8 mouse cellular contexts compared by ENCODE assay signal in genomic region chr11:101009888-101010784, GRCm38 (mm10). TPM values are rescaled to one million over a fixed set of nuclear protein-coding genes. Genes with fewer than 3 reads are reported as not detected.
DNase-seq lines count a peak whose midpoint lies in the region; ATAC-seq and TF ChIP-seq lines count a peak whose summit lies in the region.

No protein-coding gene starts in this region.

- ATAC-seq in hindbrain, embryonic 13.5 days (ENCODE audit: low FRiP score): no peak; the same call in 1 of the 2 replicates
- peak; percentile 88 for ATAC-seq in liver, embryonic 14.5 days (ENCODE audit: insufficient read depth)
- peak; percentile 41; the same call in 1 of the 2 replicates for ATAC-seq in neural tube, embryonic 15.5 days (ENCODE audit: low FRiP score)

- H3K4me2 ChIP-seq in hindbrain, embryonic 13.5 days: peak overlapping the region; percentile 60
- H3K4me2 ChIP-seq in liver, embryonic 14.5 days (ENCODE audit: low read depth): peak overlapping the region; percentile 83
- H3K4me2 ChIP-seq in neural tube, embryonic 15.5 days: peak overlapping the region; percentile 62

- peak; percentile 28; the same call in 1 of the 2 replicates for TF ChIP-seq CTCF in liver, embryonic 14.5 days (IDR thresholded peaks at IDR 0.05; ENCODE audit: low read depth)

- H3K9ac ChIP-seq in hindbrain, embryonic 13.5 days: peak overlapping the region; percentile 93
- H3K9ac ChIP-seq in liver, embryonic 14.5 days (replicated peaks): peak overlapping the region; percentile 100
- H3K9ac ChIP-seq in neural tube, embryonic 15.5 days (replicated peaks): peak overlapping the region; percentile 84

- peak; percentile 75 for TF ChIP-seq EP300 in liver, embryonic 14.5 days (IDR thresholded peaks at IDR 0.05; ENCODE audit: low read depth)

- H3K27me3 ChIP-seq in heart, embryonic 10.5 days (ENCODE audit: insufficient read depth, poor library complexity, severe bottlenecking): peaks cover 4% of the 10 kb centered on the region; the same call in 1 of the 2 replicates
- no peaks in the 10 kb centered on the region; the same call in 1 of the 2 replicates for H3K27me3 ChIP-seq in embryonic facial prominence, embryonic 10.5 days (replicated peaks; ENCODE audit: low read depth, poor library complexity, severe bottlenecking)
- peaks cover 8% of the 10 kb centered on the region; the same call in 1 of the 2 replicates for H3K27me3 ChIP-seq in hindbrain, embryonic 13.5 days
- no peaks in the 10 kb centered on the region; the same call in 1 of the 2 replicates for H3K27me3 ChIP-seq in liver, embryonic 14.5 days (ENCODE audit: control insufficient read depth, insufficient read depth, low read length)
- H3K27me3 ChIP-seq in neural tube, embryonic 15.5 days (replicated peaks): no peaks in the 10 kb centered on the region

- peaks cover 28% of the 10 kb centered on the region for H3K36me3 ChIP-seq in heart, embryonic 10.5 days
- H3K36me3 ChIP-seq in embryonic facial prominence, embryonic 10.5 days (replicated peaks): peaks cover 25% of the 10 kb centered on the region
- H3K36me3 ChIP-seq in hindbrain, embryonic 13.5 days: peaks cover 24% of the 10 kb centered on the region
- H3K36me3 ChIP-seq in liver, embryonic 14.5 days (replicated peaks; ENCODE audit: control insufficient read depth, insufficient read depth, low read depth): peaks cover 32% of the 10 kb centered on the region
- peaks cover 17% of the 10 kb centered on the region for H3K36me3 ChIP-seq in neural tube, embryonic 15.5 days

- 5% methylated on average over 29 of the region's 29 CpGs for WGBS in heart, embryonic 10.5 days
- WGBS in embryonic facial prominence, embryonic 10.5 days: 13% methylated on average over 29 of the region's 29 CpGs
- 8% methylated on average over 29 of the region's 29 CpGs for WGBS in hindbrain, embryonic 13.5 days
- WGBS in liver, embryonic 14.5 days (ENCODE audit: insufficient replicate concordance): 1% methylated on average over 29 of the region's 29 CpGs
- 5% methylated on average over 29 of the region's 29 CpGs for WGBS in neural tube, embryonic 15.5 days

- peak overlapping the region; percentile 93 for H3K27ac ChIP-seq in heart, embryonic 10.5 days
- H3K27ac ChIP-seq in embryonic facial prominence, embryonic 10.5 days (replicated peaks): peak overlapping the region; percentile 89
- peak overlapping the region; percentile 91 for H3K27ac ChIP-seq in hindbrain, embryonic 13.5 days
- peak overlapping the region; percentile 100 for H3K27ac ChIP-seq in liver, embryonic 14.5 days
- H3K27ac ChIP-seq in neural tube, embryonic 15.5 days (replicated peaks): peak overlapping the region; percentile 91

- H3K9me3 ChIP-seq in heart, embryonic 10.5 days: no peaks in the 10 kb centered on the region
- no peaks in the 10 kb centered on the region for H3K9me3 ChIP-seq in embryonic facial prominence, embryonic 10.5 days
- H3K9me3 ChIP-seq in hindbrain, embryonic 13.5 days: no peaks in the 10 kb centered on the region
- no peaks in the 10 kb centered on the region for H3K9me3 ChIP-seq in liver, embryonic 14.5 days (ENCODE audit: control insufficient read depth, low read length)
- no peaks in the 10 kb centered on the region for H3K9me3 ChIP-seq in neural tube, embryonic 15.5 days (replicated peaks)

- H3K4me1 ChIP-seq in heart, embryonic 10.5 days: peaks cover 18% of the 10 kb centered on the region
- peaks cover 18% of the 10 kb centered on the region for H3K4me1 ChIP-seq in embryonic facial prominence, embryonic 10.5 days
- peaks cover 37% of the 10 kb centered on the region for H3K4me1 ChIP-seq in hindbrain, embryonic 13.5 days (replicated peaks)
- peaks cover 19 to 22% of the 10 kb centered on the region in 2 experiments for H3K4me1 ChIP-seq in liver, embryonic 14.5 days (replicated peaks; ENCODE audit: control insufficient read depth in 2 of 2, insufficient read depth in 2 of 2, low read length in 1 of 2)
- H3K4me1 ChIP-seq in neural tube, embryonic 15.5 days: peaks cover 48% of the 10 kb centered on the region

- peak overlapping the region; percentile 79 for H3K4me3 ChIP-seq in heart, embryonic 10.5 days
- peak overlapping the region; percentile 65 for H3K4me3 ChIP-seq in embryonic facial prominence, embryonic 10.5 days
- peak overlapping the region; percentile 69 for H3K4me3 ChIP-seq in hindbrain, embryonic 13.5 days
- peak overlapping the region; percentile 91 to 99 for H3K4me3 ChIP-seq in liver, embryonic 14.5 days (ENCODE audit: insufficient read depth in 1 of 2, low read depth in 2 of 2, low read length in 2 of 2)
- peak overlapping the region; percentile 79 for H3K4me3 ChIP-seq in neural tube, embryonic 15.5 days (replicated peaks)

- DNase-seq in heart, embryonic 10.5 days (ENCODE audit: low spot score): no peak
- DNase-seq in heart, adult 8-10 months (ENCODE audit: low spot score): no peak
- DNase-seq in Muller cell, postnatal 12 days (ENCODE audit: inconsistent ontology term): peak; percentile 59
- DNase-seq in embryonic facial prominence, embryonic 10.5 days (ENCODE audit: low spot score): no peak
- peak; percentile 77 to 84 (median 82) for DNase-seq in liver, embryonic 14.5 days (ENCODE audit: low read depth in 3 of 3, low spot score in 3 of 3)
- DNase-seq in urinary bladder, postnatal 25 days (ENCODE audit: low spot score): no peak

RNA-seq across cellular contexts. Expression of gene Atp6v0a1, which starts 0.9 kb away (rescaled TPM):
- 54.4 and 66.3 TPM in 2 replicates for polyA plus RNA-seq in heart, embryonic 10.5 days (2016; fragmentation: Nextera tagmentation; extraction: Ambion mirVana)
- 100 to 1,000 TPM in 1 of 4 experiments, 10 to 100 TPM in 3; 85.0 to 100 (median 88.9) TPM for total RNA-seq in heart, adult 8-10 months (2022)
- 30.1 and 30.5 TPM in 2 replicates for polyA plus RNA-seq in embryonic facial prominence, embryonic 10.5 days (2016; fragmentation: Nextera tagmentation; extraction: Ambion mirVana)
- 108 and 110 TPM in 2 replicates for polyA plus RNA-seq in hindbrain, embryonic 13.5 days (2015; fragmentation: Nextera tagmentation; extraction: Ambion mirVana)
- polyA plus RNA-seq in liver, embryonic 14.5 days (2012; rRNA removed): 28.3 and 29.5 TPM in 2 replicates
- 37.8 and 40.3 TPM in 2 replicates for polyA plus RNA-seq in liver, embryonic 14.5 days (2014; fragmentation: Nextera tagmentation; extraction: Ambion mirVana)
- polyA plus RNA-seq in neural tube, embryonic 15.5 days (2015; fragmentation: Nextera tagmentation; extraction: Ambion mirVana): 150 and 167 TPM in 2 replicates

RNA-seq across cellular contexts. Expression of gene Cavin1, which starts 39.4 kb away (rescaled TPM):
- 139 and 252 TPM in 2 replicates for polyA plus RNA-seq in heart, embryonic 10.5 days (2016; fragmentation: Nextera tagmentation; extraction: Ambion mirVana)
- 100 to 1,000 TPM; 190 to 247 (median 212) TPM for total RNA-seq in heart, adult 8-10 months (2022)
- polyA plus RNA-seq in embryonic facial prominence, embryonic 10.5 days (2016; fragmentation: Nextera tagmentation; extraction: Ambion mirVana): 20.6 and 23.5 TPM in 2 replicates
- polyA plus RNA-seq in hindbrain, embryonic 13.5 days (2015; fragmentation: Nextera tagmentation; extraction: Ambion mirVana): 42.0 and 43.9 TPM in 2 replicates
- polyA plus RNA-seq in liver, embryonic 14.5 days (2012; rRNA removed): 5.0 and 7.0 TPM in 2 replicates
- polyA plus RNA-seq in liver, embryonic 14.5 days (2014; fragmentation: Nextera tagmentation; extraction: Ambion mirVana): 8.1 and 8.7 TPM in 2 replicates
- polyA plus RNA-seq in neural tube, embryonic 15.5 days (2015; fragmentation: Nextera tagmentation; extraction: Ambion mirVana): 45.6 and 73.4 TPM in 2 replicates

RNA-seq across cellular contexts. Expression of gene Naglu, which starts 59.7 kb away (rescaled TPM):
- 13.9 and 15.8 TPM in 2 replicates for polyA plus RNA-seq in heart, embryonic 10.5 days (2016; fragmentation: Nextera tagmentation; extraction: Ambion mirVana)
- 10 to 100 TPM in 1 of 4 experiments, 1 to 10 TPM in 3; 7.3 to 10.1 (median 7.8) TPM for total RNA-seq in heart, adult 8-10 months (2022)
- polyA plus RNA-seq in embryonic facial prominence, embryonic 10.5 days (2016; fragmentation: Nextera tagmentation; extraction: Ambion mirVana): 7.4 and 8.9 TPM in 2 replicates
- polyA plus RNA-seq in hindbrain, embryonic 13.5 days (2015; fragmentation: Nextera tagmentation; extraction: Ambion mirVana): 10.7 and 11.3 TPM in 2 replicates
- polyA plus RNA-seq in liver, embryonic 14.5 days (2012; rRNA removed): 3.4 and 4.0 TPM in 2 replicates
- 4.0 and 4.3 TPM in 2 replicates for polyA plus RNA-seq in liver, embryonic 14.5 days (2014; fragmentation: Nextera tagmentation; extraction: Ambion mirVana)
- 11.7 and 12.4 TPM in 2 replicates for polyA plus RNA-seq in neural tube, embryonic 15.5 days (2015; fragmentation: Nextera tagmentation; extraction: Ambion mirVana)

Comparison
In these comparisons a context has a peak if more than half of its experiments do, and no peak if none do; other contexts are left out.
1. DNase-seq: peak in Muller cell, postnatal 12 days (single experiment) and liver, embryonic 14.5 days (3 of 3); none in heart, embryonic 10.5 days (single experiment), heart, adult 8-10 months (single experiment), embryonic facial prominence, embryonic 10.5 days (single experiment) and urinary bladder, postnatal 25 days (single experiment).
2. Peak in every context shown above with its lines, with median percentiles within 50 percentile points of each other: H3K27ac ChIP-seq, H3K4me3 ChIP-seq, H3K4me2 ChIP-seq and H3K9ac ChIP-seq.